Mouse (Mus musculus) cerebellum, adult 8-10 months (tissue): ENCODE measurements at regions not wholly inside any gene's neighbourhood (a gene's known extent, or its start where the extent isn't known, plus 50 kb on each side); places are given as distances from the start of the nearest gene placed in this dataset.

Source experiments
- DNase-seq: peaks from one replicate; pipeline ENCODE4 v3.0.0; 2022

DNA sequence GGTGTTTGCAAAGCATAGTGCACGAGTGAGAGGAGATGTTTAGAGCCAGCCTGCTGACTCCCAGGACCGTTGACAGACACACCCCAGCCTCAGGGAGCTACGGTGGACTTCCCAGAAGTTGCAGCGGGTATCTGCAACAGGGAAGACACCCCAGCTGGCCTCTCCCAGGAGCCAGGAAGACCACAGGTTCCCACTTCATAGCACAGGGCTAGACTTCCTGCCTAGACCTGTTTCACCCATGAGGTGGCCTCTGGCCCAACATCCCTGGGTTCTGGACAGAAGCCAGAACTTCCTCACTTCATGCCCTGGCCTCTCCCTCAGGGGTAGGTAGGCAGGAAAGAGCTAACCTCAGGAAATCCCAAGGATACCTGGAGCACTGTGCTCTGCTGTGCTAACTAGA, 66.7 kb upstream of the Hand1 start:
- DNase-seq, result no peak

DNA sequence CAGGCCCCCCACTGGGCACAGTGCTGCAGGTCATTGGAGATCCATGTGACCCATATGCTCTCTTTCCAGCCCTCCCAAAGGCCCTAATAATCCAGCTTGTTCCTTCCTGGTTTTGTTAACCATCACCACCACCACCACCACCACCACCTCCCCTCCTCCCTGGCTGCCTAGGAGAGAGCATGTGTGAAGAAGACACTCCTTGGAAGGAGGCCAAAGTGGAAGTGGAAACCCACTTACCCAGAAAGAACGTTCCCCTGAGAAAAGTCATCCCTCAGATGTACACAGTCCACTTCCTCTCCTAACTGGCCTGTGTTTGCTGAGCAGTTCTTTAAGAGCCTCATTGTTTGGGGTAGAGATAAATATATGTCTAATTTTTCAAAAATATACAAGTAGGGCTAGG, 62.9 kb upstream of the Hand1 start:
- DNase-seq, result no peak

GRCm38 (mm10) chr11:57882736-57883635, 50.4 kb upstream of the Hand1 start:
- no peak for DNase-seq
